Comparison of ENCODE assay signal across 23 mouse cellular contexts in the genomic region with DNA sequence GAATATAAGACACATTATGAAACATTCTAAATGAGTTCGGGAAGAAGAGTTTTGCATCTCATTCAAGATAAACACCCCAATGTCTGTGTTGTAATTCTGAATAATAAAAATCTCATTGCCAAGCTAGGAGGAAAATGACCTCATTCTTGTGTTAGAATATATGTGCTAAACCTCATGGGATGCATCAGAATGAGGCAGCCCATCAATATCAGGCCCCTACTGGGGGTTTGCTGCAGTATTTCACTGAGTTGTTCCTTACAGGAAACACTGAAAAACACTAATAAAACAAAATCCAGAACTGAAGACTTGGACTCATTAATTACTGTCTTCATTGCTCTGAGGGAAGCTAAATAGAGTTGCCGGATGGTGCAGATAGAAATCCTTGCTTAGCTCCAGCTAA.
"Had no signal": no experiment of that assay in that cellular context is flagged by ENCODE, and none has a peak within 500 bp of the region (broad histone marks: within the 10 kb centered on the region; RNA-seq: fewer than 3 reads in every experiment).

No protein-coding gene starts in this region.

- ATAC-seq: hindbrain, postnatal 0 days; intestine, embryonic 16.5 days; liver, embryonic 12.5 days had no signal

- H3K4me2 ChIP-seq: heart, embryonic 11.5 days; heart, embryonic 13.5 days; heart, embryonic 15.5 days; hindbrain, embryonic 13.5 days; kidney, embryonic 15.5 days; limb, embryonic 13.5 days; limb, embryonic 15.5 days; liver, embryonic 12.5 days had no signal

- DNase-seq: gastrocnemius, postnatal 14 days; gastrocnemius, postnatal 36 days; heart, adult 2 months; heart, postnatal 14 days; heart, postnatal 36 days; kidney, adult 11 months; kidney, adult 2 months; kidney, adult 9 months; kidney, postnatal 10 days; kidney, postnatal 36 days; layer of hippocampus, adult 9-11 months; layer of hippocampus, postnatal 36 days; left cerebral cortex, postnatal 4 days had no signal

- H3K9me3 ChIP-seq: heart, embryonic 13.5 days; heart, embryonic 15.5 days; hindbrain, embryonic 13.5 days; kidney, embryonic 15.5 days; limb, embryonic 13.5 days; limb, embryonic 15.5 days; liver, embryonic 12.5 days had no signal

- H3K4me1 ChIP-seq: heart, embryonic 13.5 days; heart, embryonic 15.5 days; hindbrain, embryonic 13.5 days; limb, embryonic 13.5 days; limb, embryonic 15.5 days; liver, embryonic 12.5 days had no signal

- H3K27me3 ChIP-seq: heart, embryonic 13.5 days; heart, embryonic 15.5 days; hindbrain, embryonic 13.5 days; kidney, embryonic 15.5 days; limb, embryonic 13.5 days; limb, embryonic 15.5 days; liver, embryonic 12.5 days had no signal

- H3K36me3 ChIP-seq: heart, embryonic 13.5 days; heart, embryonic 15.5 days; hindbrain, embryonic 13.5 days; kidney, embryonic 15.5 days; limb, embryonic 13.5 days; limb, embryonic 15.5 days; liver, embryonic 12.5 days had no signal

- H3K9ac ChIP-seq: heart, embryonic 13.5 days; heart, embryonic 15.5 days; hindbrain, embryonic 13.5 days; kidney, embryonic 15.5 days; limb, embryonic 13.5 days; limb, embryonic 15.5 days; liver, embryonic 12.5 days had no signal

- H3K4me3 ChIP-seq: heart, adult 2 months; heart, embryonic 13.5 days; heart, embryonic 15.5 days; hindbrain, embryonic 13.5 days; kidney, embryonic 15.5 days; limb, embryonic 13.5 days; limb, embryonic 15.5 days; liver, embryonic 12.5 days had no signal

- H3K27ac ChIP-seq: heart, adult 2 months; heart, embryonic 13.5 days; heart, embryonic 15.5 days; hindbrain, embryonic 13.5 days; hindbrain, postnatal 0 days; kidney, embryonic 15.5 days; limb, embryonic 13.5 days; limb, embryonic 15.5 days; liver, embryonic 12.5 days had no signal
